Mouse (Mus musculus) kidney, postnatal 4 days (tissue): Measurements from ENCODE around the gene Cr2.
"Not testable (repeated sequence)": the region's sequence is repeated elsewhere in the genome, so short reads cannot be mapped to it uniquely, and the experiment has no call there.

Experiments
- DNase-seq, 2 experiments: peaks; one replicate each; pipeline ENCODE4 v3.0.0; 2021; ENCODE audit warnings: mixed read lengths in 2 of 2

Gene Cr2

DNA sequence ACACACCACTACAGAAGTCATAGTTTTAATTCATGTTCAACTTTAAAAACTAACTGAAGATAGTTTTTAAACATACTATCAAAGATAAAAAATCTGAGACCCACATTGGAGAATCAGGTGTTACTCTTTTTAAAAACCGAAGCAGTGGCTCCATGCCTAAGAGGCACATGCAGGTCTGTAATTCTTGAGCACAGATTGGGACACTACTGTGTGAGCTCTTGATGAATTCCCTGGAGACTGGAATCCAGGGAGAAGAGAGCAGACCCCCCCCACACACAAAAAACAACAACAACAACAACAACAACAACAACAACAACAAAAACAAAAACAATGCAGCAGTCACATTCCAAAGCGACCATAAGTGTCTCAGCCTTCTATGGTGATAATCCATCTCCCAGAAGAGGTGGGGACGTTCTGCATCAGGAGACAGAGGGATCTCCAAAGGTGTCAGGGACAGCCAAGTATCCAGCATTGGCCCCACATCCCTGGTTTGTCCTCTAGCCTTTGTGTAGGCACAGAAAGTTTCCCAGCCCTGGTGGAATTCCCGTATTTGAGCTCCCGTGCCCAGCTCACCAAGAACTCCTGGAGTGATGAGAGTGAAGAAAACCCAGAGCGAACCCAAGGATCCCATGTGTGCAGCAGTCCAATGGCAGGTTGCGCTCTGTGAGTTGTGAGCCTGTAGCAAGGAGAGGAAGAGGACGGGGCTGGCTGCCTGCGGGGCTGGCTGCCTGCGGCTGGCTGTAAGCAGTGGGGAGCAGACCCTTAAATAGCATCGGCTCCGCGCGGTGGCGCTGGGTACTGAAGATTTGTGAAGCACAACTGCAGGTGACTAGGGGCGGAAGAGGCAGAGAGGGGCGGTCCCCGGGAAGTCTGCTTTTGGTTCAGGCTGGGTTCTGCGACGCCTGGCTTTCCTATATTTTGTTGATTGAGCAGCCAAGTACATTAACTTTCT lies at the start of gene Cr2:
Cr2 (minus strand) TSS at position 737 of the 952 bp plus-strand sequence.
- DNase-seq = peak; percentile 73 to 80

DNA sequence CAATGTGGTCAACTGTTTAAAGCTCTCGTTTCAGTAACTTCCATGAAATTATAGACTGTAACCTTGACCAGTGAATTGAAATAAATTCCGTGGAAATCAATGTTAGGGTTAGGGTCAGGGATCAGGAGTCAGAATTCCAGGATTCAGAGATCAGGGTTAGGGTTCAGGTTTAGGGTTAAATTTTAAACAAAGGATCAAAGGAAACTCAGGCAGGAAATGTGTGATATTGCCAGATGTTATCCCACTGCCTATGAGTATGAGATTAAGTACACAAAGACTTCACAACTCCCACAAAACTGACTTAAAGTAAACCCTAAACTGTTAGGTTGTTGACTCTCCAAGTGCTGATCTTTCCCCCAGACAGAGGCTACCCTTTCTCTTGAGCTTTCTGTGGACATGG lies 45.3 kb upstream of the Cr2 start:
- DNase-seq = no peak

DNA sequence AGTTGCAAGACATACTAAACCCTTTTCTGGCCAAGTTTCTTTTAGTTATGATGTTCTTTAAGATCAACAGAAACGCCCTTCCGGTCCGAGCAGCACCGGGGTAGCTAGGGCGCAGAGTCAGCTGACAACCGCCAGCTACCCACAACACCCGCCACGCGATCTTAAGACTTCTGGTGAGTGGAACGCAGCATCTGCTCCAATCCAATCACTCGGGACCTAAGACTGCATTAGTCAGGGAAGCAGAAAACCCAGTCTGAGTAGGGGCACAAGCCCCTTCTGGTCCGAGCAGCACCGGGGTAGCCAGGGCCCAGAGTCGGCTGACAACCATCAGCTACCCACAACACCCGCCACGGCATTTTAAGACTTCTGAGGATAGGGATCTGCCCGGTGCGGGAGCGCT lies 36.3 kb upstream of the Cr2 start:
- not testable (repeated sequence) for DNase-seq

DNA sequence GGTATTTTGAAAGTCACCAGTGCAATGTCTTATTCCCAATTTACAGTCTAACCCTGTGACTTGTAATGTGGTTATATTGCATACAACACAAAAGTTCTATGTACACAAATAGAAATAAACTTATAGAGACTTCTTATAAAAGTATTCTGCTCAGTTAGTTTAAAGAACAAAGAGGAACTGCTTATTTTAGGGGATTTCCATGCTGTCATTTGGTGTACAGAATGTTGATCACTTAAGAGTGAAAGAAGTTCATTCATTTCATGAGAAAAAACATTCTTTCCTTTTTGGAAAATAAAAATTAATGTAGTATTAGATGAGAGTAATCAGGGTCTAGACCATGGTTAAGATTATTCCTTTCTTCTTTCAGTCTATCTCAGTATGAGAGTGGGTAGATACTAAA lies 8.2 kb upstream of the Cr2 start:
- no peak for DNase-seq

DNA sequence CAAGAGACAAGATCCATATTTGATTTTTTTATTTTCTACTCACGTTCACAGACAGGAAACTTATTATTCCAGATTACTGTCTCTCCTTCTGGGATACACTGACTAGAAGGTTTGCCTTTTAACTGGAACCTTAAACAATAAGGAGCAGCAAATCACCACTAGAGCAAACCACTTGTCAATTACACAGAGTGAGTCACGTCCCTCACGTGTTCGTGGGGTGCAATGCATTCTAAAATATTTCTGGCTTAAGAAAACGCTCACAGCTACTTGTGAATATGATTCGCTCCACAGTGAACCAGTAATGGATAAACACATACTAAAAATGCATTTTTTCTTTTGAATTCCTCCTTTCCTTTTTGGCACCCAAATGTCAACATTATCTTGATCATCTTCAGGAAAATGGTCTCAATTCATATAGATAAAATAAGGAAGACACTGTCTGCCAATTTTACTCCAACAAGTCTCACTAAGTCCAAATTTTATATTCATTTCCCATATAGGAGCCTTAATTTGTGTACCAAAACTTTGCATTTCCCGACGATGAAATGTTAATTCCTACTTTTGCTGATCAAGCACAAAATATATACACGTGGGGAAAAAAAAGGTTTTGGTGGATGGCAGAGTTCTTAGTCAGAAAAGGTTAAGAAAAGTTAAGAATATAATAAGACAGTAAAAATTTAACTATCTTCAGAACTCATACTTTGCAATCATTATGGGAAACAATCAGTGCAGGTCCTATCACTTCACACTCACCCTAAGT lies 11.3 kb downstream of the Cr2 start:
- DNase-seq = no peak

DNA sequence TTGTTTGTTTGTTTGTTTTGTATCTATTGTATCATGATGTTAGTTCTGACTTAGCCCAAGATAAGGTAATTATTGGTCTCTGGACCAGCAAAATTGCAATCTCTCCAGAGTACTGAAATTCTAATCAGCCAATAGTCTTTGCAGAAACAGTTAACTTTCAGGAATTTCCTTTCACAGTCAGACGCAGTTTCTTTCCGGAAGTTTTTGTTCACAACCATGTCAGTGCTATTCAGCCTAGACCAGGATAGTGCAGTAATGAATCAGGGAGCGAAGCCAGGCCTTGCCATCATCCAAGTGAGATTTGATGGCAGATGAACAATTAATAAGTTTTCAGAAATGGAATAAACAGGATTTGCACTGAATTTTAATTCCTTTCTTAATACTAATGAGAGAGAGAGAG lies 44.4 kb downstream of the Cr2 start:
- DNase-seq = peak; percentile 3 to 5

DNA sequence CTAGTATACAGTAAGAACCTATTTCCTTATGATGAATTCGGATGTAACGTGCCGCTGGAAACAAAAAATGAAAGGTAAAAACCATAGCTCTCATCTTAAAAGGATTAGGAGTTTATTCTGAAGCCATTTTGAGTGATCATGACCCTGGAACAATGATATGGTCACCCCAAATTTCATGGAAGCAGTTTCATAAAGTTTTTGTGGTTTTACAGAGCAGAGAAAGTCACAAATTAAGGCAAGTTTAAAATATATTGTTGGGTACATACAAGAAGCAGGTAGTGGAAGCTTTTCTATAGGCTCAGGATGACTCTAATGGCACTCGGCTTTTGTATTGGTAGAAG lies 44.9 kb downstream of the Cr2 start:
- no peak for DNase-seq

DNA sequence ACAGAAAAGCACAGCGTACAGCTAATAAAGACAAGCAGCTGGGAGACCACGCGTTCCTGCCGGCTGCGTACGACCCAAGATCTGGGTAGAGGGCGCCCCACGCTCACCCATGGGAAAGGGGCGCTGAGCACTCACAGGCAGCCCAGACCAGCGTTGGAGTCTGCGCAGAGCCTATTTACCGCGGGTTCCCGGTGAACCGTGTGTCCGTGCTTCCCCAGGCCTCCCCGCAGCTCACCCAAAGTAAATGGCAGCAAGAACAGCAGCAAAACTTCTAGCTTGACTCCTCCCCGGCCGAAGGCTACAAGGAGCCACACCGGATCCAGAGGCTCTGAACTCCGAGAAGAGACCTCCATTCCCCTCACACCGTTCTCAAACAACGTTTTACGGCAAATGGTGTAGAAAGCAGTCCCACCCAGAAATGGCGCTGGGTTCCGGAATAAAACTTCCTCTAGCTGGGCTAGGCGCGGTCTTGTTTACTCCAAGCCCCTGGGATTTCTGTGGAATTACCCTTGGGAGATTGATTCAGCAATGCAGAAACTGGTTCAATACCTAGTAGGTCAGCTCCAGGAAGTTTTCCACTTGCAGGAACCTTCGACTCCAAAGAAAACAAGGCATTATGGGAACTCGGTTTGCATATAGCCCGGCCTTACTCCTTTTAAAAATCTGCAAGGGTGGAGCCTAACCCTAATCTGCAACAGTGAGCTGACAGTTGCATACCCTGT lies 45.4 kb downstream of the Cr2 start, which contains the start of gene Cr1l:
Cr1l (minus strand) TSS at position 634 of the 722 bp plus-strand sequence.
- DNase-seq = peak; percentile 88 to 93

DNA sequence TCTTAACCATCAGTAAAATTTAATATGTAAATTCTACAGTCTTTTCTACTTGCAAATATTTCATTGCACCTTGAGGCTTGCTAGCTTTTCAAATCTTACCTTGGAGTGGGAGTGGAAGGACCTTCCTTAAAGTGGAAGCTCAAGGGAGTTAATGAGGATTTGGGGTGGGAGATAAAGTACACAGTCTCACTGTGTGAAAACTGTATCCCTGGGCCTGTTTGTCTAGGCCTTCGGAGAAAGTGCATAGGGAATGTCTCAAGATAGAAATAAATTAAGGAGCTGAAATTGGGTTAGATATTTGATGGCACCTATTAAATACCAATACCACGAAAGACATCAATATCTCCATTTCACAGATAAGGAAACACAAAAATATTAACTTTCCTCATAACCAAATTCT lies 46.0 kb downstream of the Cr2 start:
- no peak for DNase-seq

DNA sequence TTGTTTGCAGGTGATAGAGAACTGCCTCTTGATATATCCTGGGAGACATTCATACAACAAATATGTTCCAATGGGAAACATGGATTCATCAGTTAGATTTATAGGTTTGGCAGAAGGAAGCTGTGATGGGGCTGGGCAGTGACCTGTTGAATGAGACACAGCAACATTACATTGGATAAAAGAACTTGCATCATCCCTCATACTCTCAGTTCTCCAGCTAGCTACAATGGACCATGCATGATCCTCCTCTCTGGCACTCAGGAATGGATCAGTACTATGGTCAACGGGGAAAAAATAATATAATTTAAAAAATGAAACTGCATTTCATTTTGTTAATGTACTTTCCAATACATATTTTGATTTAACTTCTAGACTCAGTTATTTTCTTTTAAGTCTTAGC lies 46.6 kb downstream of the Cr2 start:
- DNase-seq = no peak

DNA sequence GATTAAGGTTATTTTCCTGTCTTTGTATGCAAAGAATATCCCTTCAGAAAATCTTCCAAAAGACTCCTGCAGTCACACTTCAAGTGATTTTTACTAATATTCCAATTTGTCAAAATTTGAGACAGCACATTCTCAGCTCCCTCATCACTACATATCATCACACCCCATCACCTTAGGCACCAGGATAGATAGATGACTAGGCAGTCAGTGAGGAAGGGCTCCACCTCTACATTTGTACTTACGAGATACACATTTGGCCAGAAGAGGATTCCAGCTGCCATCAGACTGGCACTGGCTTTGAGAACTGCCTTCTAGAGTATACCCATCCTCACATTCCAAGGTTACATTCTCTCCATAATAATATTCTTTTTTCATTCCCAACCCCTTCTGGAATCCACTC lies 62.1 kb downstream of the Cr2 start:
- no peak for DNase-seq

DNA sequence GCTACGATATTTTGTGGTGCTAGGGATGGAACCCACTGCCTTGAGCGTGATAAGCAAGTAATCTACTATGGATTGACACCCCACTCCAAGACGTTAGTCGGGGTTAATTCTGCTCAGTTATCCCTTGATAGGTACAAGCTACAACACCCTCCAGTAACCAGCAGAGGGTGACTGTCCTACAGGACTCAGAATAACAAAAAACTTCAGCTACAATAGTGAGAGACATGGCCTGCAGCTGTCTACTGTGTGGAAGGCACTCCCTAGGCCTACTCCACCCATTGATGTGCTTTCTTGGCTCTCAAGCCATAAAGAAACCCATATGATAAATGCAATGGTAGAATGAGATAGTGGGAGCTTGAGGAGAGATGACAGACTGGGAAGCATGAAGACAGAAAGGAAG lies 62.9 kb downstream of the Cr2 start:
- DNase-seq = no peak

DNA sequence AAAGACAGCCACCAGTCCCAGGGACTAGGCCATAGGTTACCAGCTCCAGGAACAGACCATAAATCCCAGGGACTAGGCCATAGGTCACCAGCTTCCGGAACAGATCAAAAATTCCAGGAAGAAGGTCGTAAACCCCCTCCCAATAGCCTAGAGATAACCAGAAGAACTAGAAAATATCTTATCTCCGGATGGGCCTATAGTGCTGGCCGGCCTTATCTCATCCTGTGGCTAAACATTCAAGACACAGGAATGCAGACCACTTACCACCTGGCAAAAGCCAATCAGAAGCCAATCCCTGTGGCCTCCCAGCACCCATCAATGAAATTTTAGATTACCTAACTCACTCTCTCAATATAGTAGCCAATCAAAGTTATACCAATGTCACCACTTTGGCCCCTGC lies 75.8 kb downstream of the Cr2 start:
- no peak for DNase-seq

DNA sequence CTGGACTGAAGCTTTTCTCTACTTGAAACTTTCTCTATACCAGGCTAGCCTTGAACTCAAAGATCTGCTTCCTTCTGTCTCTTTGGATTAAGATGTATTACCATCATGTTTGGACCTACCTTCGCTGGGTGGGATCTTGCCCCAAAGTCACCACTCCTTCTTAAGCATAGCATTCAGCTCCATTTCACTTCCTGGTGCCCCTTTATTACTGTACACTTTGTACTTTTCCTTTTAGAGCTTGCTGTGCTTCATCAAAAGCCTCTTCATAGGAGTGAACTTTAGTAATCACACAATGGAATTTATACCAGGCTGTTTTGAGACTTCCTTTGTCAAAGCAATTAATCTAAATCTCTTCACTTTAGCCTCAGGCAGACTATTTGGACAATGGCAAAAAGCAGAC lies 78.5 kb downstream of the Cr2 start:
- no peak for DNase-seq

DNA sequence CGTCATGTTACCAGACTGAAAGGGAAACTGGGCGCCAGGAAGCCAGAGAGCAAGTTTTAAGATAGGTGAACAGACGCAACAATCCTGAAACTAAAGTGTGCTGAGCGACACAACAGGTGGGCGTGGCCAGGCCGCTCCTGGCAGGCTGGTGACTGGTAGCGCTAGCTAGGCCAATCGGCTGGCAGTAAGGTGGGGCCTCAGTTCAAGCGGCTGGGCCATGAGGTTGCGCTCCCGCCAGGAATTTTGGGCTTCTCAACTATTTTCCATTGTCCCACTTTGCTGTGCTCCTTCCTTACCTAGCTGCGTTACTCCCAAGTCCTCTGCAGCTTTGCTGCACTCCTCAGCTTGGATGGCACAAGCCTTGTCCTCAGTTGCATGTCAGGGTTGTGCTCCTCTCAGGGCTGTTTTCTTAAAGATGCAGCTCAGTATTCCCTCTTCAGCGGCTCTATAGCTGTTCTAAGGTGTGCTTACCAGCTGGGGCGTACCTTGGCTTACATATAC lies 84.2 kb downstream of the Cr2 start, which contains the start of gene Cd46:
Cd46 (minus strand) TSS at position 30 of the 501 bp plus-strand sequence.
- DNase-seq = peak; percentile 78 to 86

DNA sequence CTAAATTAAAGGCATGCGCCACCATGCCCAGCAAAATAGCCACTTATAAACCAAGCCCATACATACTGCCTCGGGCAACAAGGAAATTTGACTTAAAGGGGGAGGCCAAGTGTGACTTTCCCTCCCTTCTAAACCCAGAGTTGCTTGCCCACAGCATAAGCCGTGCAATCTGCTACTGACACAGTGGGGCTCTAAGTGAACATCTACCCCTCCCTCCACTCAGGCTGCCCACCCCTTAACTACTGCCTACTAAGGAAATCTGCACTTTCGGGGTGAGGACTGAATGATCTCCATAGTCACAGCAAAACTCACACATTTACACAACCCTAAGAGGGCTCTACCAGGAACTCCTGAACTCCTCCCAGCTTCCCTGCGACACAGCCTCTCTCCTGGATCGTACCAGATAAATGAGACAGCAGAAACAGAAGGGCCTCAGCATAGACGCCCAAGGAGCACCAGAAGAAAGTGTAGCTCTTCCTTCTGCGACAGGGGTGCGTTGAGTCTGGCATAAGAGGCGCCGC lies 84.8 kb downstream of the Cr2 start:
- DNase-seq = peak in 1 of 2 experiments; percentile 5
